Mouse (Mus musculus) WW6 (cell line): Measurements from ENCODE around the gene Macf1.
A peak's percentile ranks its signal among the peaks of the same experiment; 100 is the strongest.
"Not testable (repeated sequence)": the region's sequence is repeated elsewhere in the genome, so short reads cannot be mapped to it uniquely, and the experiment has no call there.

ENCODE experiments used
- DNase-seq: peaks from one replicate; pipeline ENCODE4 v3.0.0-alpha.2; 2013; ENCODE audit warnings: low read depth, low spot score

Macf1 gene

DNA sequence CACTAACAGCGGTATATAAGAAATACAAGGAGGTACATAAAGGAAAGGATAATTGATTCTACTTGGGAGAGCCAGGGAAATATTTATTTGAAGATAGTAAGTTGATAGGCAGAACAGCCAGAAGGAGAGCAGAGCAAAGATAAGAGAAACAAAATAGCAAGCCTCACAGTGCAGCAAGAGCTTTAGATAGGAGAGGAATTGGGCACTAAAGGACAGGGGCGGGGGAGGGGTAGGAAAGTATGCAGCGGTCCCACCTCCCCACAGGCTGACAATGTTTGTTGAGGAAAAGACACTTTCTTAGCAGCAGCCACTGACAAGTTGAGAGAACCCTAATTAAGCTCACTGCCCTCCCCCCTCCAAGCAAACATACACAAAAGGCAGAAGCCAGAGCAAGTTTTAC, 131.5 kb downstream of the Macf1 start:
- no peak for DNase-seq

DNA sequence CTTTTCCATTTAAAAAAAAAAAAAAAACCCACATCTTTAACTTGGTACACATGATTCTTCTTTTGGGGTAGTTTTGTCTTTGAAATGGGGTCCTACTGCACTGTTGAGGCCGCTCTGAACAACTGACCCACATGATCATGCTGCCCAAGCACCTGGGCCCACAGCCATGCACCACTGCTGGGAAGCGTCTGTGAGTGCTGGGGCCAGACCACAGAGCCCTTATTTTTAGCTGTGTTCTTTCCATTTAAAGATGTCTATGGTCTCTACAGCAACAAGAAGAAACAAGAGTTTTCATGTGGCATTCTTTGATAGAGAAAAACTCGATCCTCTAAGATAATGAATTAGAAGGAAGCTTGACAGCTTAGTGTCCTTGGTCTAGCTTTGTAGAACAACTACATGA, 135.8 kb downstream of the Macf1 start:
- no peak for DNase-seq

DNA sequence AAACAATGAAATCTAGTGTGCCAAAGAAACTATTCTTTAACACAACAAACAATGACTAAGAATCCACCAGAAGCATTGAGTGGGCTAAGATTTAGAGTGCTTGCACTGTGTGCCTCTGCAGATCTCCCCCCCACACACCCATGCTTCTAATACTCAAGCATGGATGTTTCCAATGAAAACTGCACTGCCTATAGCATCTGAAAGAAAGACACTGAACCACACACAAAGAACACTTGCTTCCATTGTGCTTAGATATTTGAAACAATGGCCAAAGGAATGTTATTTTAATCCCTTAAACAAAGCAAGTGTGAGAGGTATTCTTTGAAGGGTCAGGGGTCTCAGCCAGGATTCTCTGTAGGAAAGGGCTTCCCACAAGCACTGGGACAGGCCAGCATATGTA, 140.5 kb downstream of the Macf1 start:
- no peak for DNase-seq

DNA sequence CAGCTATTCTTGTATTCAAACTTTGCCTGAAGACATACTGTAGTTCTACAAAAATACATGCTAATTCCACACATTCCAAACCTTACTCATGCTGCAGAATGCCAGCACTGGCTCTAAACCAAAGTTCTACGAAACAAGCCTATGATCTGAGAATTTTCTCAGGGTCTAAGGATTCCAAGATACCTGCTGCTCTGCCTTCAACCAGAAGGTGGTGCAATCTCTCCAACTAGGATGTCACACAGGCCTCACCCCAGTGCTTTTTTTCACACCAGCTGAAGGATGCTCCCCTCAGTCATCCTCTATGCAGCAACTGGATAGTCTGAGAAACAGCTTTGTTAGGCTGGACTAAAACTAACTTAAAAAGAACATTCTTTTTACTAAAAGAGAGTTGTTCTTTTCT, 148.9 kb downstream of the Macf1 start:
- no peak for DNase-seq

DNA sequence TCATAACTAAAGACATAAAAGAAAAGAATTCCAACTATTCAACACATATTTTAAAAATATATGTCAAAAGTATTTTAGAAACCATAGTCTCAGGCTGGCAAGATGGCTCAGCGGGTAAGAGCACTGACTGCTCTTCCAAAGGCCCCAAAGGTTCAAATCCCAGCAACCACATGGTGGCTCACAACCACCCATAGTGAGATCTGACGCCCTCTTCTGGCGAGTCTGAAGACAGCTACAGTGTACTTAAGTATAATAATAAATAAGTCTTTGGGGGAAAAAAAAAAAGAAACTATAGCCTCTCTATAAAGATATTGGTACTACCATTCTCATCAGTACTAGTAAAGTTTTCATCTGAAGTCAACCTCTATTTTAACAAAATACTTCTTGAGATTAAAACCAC, 152.2 kb downstream of the Macf1 start:
- no peak for DNase-seq

DNA sequence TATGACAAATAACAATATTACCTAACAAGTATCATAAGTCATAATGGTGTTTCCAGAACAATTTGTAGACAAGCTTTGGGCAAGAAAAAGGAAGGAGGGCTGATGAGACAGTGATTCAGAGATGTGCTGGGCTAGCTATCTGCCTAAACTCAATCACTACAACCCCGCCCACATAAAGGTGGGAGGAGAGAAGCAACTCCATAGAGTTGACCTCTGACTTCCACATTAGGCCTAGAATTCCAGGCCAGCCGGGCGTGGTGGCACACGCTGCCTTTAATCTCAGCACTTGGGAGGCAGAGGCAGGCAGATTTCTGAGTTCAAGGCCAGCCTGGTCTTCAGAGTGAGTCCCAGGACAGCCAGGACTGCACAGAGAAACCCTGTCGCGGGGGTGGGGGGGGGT, 153.2 kb downstream of the Macf1 start:
- DNase-seq: peak; percentile 39

DNA sequence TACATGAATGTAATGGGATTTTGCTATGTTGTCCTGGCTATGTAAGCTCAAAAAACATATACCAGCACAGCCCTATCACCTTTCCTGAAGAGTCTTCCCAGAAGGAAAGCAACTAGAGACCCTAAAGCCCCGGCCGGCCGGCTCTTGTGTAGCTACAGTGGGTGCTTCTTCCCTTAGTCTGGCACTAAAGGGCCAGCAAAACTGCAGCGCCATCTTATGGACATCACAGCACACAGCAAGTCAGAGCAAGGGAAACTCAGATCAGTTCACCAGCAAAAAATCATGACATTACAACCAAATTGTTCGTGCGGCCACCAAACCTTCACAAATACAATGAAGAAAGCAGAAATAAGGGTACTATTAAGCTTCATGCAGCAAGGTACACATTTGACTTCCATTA, 154.9 kb downstream of the Macf1 start:
- no peak for DNase-seq

DNA sequence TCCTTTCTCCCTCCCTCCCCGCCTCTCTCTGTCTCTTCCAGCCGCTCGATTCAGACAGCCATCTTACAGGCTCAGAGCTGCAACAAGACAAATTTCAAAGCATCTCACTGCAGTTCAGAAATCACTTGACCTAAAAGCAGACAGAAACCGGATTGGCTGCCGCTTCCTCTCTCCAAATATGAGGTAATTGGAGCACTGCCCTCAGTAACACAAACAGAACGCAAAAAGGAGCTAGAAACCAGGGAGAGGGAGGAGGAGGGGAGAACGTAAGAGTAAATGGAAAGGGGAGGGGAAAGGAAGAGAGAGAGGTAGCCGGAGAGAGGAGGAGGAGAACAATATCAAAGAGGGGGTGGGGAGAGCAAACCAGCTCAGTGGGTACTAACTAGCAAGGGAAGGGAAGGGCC, 156.6 kb downstream of the Macf1 start:
- DNase-seq: no peak

DNA sequence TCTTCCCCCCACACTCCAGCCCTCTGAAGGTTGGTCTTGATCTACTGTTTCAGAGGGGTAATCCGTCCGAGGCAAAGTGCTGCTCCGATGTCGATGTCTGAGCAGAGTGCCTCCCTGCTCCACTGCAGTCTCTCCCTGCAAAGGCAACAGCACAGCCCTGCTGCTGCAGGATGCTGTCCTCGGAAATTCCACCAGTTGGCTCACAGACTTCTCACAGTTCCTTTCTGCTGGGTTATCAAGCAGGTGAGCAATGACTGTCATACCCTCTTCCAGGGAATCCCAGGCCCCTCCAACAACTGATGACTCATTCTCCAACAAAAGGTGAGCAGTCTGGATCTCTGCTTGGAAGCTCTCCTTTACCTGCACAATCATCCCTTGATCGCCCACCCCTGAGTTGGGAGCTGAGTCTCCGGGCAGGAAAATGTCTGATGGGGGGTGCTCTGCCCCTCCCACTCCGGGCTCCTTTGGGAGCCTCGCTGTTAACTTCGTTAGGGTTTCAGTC, 157.3 kb downstream of the Macf1 start:
- DNase-seq: no peak

DNA sequence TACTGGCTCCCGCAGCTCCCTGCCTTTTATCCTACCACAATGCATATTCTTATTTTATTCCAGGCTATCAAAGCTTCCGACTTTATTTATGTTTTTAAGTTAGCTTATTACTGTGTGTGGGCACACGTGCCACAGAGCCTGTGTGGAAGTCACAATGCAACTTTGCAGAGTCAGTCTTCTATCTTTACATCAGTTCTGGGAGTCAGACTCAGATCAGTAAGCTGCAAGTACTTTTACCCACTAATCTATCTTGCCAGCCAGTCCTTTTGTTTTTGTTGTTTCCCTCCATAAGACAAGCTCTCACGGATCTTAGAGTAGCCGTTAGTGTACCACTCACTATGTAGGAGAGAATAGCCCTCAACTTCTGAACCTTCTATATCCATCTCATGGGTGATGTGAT, 159.4 kb downstream of the Macf1 start:
- DNase-seq: no peak

DNA sequence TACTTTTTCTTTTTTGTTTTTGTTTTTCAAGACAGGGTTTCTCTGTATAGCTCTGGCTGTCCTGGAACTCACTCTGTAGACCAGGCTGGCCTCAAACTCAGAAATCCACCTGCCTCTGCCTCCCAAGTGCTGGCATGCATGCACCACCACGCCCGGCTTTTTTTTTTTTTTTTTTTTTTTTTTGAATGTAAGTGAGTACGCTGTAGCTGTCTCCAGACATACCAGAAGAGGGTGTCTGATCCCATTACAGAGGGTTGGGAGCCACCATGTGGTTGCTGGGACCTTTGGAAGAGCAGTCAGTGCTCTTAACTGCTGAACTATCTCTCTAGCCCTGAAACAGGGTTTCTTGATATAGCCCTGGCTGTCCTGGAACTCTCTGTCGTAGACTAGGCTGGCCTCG, 164.0 kb downstream of the Macf1 start:
- DNase-seq: not testable (repeated sequence)

DNA sequence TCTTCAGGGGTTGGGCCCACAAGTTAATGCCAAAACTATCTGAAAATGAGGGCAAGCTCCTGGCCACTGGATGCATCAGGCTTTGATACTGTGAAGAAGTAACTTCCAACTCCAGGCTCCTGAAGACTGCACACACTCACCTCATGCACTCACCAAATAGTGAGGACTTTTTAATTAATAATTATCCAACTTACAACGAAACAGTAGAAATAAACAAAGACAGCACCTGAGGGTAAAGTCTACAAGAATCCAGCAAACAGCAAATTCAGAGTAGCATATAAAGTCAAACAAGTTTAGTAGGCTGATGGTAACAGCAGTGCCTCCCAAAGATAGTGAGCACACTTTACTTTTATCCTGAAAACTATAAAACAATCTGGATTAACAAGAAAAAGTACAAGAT, 168.5 kb downstream of the Macf1 start:
- no peak for DNase-seq

DNA sequence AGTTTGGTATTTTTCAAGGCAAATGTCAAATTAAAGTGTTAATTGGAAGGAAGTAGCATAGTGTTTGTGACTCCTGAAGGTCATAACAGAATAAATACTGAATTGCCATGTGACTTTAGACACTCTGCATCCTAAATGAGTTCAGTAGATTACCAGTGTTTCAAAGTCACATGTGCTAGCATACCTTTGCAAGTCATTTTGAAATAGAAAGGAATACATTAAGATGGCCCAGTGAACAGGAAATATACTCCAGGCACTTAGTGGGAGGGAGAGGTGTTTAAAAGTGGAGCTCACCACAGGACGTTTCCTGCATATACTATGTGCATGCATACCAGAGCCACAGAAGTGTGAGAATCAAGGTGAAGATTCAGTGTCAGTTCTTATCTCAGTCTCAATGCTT, 174.0 kb downstream of the Macf1 start:
- DNase-seq: no peak

DNA sequence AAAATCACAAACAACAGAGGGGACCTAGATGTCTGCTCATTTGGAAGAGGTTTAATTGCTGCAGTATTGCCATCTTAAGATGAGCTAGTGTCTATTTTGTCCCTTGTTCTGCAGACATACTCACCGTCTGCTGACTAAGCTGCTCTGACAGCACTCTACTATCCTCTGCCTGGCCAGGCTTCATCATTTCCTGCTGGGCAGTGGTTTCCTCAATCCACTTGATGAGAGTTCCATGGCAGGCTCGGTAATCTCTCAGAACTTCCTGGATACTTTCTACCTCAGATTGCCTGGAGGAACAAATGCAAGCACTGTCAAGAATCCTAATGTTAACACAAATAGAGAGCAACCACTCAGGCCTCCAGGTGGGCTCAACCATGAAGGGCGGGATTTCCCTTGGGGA, 195.1 kb downstream of the Macf1 start:
- no peak for DNase-seq

DNA sequence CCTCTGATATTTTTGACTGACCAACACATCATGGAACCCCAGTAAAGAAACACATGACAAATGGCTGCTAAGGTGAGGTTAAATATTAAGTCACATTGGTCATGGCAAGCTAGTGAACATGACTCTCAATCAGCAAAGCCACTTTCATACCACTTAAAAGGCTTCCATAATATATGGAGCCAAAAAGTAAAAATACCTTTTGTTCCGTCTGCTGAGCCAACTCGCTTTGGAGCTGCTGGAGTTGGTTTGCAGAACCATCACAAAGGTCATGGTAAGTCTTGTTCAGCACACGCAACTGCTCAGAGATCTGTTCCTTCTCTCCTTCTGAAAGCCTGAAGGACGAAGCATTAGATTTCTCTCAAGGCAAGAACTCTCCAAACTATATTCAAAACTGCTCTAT, 204.2 kb downstream of the Macf1 start:
- no peak for DNase-seq

DNA sequence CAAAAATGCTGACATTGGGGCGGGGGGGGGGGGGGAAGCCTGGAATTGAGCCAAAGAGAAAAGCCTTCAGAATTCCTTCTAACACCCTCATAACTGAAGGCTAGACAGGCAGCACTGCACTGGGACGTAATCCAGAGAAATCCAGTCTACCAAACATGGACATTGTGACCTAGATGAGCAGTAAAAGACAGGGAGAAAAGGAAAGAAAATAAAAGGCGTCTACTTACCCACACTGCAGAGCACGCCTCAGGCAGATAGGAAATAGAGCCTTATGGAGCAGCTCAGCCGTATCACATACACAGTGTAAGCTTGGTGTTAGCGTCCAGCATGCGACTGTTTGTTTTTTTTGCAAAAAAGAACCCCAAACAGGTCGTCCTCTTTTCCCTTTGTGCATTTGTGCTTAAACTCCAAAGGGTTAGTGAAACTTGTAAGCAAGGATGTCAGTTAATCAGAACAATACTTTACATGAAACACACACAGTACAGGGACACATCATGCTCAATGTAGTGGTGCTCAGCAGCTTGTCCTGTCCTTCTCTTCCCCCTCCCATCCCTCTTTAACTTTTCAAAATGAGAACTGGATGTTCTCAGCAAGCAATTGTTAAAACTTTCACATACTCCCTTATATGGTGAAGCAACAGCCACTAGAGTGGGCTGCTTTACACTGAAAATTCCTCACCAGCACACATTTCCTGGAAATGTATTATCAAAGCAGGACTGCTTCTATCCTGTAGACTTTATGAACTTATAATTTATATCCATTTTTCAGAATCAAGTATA, 205.3 kb downstream of the Macf1 start:
- DNase-seq: no peak

DNA sequence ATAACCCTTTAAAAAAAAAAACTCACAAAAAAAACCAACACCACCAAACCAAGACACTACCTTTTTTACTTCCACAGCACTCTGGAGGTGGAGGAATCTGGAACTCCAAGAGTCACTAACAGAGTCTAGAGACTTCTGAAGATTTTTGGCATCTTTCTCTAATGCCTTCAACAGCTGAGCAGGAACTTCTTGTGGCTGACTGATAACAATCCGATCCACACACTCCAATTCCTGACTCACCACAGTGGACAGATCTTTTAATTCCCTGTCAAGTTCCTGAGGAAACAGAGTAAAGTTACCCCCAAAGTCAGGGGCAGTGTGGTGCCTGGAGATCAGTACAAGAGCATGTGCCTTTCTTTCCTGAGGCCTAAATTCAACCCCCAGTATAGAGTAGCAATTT, 218.4 kb downstream of the Macf1 start:
- DNase-seq: no peak

DNA sequence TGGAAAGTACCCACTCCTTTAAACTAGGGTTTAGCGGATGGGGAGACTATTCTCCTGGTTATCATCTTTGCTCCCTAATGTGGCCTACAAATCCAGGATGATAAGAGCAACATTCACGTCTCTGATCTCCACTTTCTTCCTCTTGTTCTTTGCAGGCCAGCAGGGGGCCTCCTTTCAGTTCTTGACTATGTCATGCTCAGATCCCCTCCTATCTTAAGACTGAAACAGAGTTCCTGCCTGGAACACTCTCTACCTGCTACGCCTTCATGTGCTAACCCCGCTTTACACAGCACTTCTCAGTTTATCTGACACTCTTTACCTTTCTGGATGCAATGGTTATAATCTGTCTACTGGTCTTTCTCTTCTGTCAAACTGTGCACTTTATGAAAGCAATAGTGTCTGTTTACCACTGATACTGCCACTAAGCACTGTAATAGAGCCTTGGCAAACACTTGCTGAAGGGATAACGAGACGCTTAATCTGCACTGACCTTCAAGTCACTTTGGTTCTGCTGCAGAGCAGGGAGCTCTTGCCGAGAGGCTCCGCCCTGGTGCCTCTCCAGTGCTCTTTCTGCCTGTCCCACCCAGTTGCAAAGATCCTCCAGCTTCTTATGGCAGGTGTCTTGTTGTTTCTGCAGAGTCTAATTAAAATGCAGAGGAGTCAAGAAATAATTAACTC, 223.4 kb downstream of the Macf1 start:
- no peak for DNase-seq

DNA sequence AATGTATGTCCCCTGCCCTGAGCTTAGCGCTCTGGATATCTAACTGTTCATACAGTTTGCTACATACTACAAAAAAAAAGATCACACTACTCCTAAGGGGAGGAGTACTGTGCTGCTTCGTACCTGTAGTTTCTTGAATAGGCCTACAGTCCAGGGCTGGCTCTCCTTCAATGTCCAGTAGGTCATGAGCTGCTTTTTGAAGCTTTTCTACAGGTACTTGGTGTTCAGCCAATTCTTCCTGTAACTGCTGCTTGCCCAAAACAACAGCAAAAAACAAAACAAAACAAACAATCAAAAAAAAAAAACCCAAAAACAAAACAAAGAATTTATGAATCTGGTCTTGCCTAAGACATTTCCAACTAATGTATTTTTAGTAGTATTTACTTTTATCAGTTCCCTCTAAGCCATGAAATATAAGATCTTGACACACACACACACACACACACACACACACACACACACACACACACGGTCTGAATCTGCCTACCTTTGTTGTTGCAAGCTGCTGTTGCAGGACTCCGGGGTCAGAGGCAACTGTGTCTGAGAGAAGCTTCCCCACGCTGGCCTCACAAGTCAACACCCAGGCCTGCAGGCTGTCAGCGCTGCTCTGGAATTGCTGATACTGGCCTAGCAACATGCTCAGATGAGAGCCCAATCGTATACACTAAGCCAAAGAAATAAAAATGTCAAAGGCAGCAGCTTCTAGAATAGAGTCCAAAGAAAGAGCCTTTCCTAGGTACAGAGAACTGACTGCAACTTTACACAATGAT, 229.1 kb downstream of the Macf1 start:
- no peak for DNase-seq

DNA sequence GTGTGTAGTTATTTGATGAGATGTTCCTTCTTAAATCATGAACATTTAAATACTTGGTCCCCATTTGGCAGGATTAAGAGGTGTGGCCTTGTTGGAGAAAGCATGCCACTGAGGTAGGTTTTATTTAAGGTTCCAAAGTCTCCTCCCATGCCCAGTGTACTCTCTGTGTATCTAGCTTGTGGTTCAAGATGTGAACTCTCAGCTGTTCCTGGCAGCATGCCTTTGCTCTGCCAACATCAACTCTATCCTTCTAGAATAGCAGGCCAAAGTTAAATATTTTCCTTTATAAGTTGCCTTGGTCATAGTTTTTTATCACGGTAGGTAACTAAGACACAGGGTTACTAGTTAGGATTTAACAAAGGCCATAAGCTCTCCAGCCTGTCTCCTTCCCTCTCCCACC, 230.4 kb downstream of the Macf1 start:
- no peak for DNase-seq

DNA sequence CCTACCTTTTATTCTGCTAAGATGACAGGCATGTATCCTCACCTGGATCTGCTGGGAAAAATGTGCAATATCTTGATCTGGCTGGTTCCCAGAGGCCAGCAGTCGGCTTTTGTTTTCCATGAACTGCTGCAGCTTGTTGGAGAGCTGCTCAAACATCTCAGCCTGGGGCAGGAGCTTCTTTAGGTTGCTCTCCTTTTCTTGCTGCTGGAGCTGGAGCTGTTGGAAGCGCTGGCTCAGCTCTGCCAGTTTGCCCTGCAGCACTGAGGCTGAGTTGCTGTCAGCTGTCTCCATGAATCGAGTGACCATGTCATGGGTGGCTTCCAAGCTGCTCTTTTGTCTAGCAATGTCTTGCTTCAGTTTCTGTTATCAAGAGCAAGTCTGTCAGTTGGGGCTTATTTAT, 232.2 kb downstream of the Macf1 start:
- DNase-seq: no peak

DNA sequence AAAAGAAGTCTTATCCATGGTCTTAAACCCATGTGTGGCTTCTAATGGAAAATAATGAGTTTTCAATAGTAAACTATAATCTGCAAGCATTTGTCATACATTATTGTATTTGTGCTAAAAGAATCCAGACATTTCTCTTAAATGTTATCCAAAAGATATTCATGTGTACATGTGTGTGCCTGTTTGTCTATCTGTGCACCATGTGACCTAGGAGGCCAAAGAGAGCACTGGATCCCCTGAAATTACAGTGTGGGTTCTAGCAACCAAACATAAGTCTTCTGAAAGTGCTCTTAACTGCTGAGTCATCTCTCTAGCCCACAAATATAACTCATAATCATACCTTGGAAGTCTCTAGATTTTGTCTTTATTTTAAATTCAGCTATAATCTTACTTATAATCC, 234.9 kb downstream of the Macf1 start:
- DNase-seq: no peak

DNA sequence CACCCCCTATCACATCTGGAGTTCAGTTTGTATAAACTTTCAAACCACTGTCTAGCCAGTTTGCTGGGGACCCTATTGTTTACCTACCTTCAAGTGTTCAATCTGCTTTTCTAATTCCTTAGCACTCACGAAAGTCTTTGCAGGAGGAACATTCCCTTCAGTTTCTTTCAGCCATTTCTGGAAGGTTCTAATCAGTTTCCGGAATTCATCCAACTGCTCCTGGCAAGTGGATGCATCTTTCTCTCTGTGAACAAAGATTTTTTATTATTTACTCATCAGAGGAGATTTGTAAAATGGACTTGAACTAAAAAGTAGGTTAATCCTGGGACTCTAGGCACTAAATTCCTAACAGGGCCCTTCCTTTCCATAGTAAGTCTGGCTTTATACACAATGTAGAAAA, 236.1 kb downstream of the Macf1 start:
- no peak for DNase-seq
